Mouse (Mus musculus) lung, postnatal 4 days (tissue): ENCODE data around the gene Rtl6.

ENCODE experiments used
- DNase-seq, 2 experiments: peaks; one replicate each; pipeline ENCODE4 v3.0.0; 2021

Gene Rtl6

DNA sequence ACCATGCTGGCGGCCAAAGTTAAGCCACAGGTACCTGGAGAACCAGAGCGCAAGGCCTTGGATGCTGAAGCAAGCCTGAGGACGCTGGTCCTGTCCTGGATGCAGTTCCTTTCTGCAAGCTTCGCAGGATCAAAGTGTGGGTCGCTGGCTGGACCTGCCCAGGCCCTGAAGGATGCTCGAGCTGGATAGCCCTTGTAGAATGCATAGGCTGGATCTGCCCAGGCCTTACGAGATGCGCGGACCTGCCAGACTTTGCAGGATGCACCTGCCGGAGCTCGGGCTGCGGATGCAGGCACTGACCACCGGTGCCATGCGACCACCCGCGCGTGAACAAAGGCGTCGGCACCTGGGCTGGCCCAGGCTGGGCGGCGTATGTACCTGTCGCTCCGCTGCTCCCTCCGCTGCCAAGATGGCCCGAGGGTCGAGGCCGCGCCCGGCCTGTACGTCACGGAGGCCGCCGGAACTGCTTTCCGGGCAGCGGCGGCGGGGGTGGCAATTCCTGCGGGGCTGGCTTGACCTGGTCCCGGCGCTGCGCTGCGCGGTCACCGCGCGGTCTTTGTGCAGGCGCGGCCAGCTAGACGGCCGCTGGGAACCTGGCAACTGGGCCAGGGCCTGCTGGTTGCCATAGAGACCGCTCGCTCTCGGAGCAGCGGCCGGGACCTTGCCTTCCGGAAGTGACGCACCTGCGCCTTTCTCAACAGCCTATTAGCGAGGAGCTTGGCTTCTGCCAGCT lies at the start of gene Rtl6:
TSS of gene Rtl6 (minus strand) at position 635 of the 733 bp plus-strand sequence.
- DNase-seq = peak; percentile 87 to 92

DNA sequence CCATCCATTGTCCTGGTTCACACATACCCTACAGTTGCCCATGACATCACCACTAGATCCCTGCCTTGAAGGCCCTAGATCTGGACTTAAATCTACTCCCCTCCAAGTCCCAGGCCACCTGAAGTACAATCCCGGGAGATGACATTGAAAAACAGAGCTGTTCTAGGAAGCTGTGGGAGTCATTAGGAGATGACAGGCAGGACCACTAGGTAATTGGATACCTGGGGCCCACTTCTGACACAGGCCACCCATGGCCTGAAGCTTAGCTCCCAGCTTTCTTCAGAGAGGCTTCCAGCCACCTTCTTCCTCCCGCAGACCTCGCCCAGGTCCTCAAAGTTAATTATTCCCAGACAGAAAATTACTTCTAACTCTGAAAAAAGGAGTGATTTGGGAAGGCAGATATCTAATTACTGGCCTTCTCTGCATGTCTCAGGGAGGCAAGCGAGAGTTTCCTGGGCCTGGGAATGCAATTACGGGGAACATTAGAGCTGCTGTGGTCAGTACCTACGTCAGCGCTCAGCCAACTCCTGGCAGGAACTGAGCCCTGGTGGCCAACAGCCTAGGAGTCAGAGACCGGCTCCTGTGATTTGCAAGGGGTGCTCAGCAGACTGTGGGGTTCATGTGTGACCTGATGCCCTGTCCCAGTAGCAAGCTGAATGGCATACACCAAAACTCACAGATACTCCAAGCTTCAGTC lies 45.8 kb upstream of the Rtl6 start:
- no peak for DNase-seq

DNA sequence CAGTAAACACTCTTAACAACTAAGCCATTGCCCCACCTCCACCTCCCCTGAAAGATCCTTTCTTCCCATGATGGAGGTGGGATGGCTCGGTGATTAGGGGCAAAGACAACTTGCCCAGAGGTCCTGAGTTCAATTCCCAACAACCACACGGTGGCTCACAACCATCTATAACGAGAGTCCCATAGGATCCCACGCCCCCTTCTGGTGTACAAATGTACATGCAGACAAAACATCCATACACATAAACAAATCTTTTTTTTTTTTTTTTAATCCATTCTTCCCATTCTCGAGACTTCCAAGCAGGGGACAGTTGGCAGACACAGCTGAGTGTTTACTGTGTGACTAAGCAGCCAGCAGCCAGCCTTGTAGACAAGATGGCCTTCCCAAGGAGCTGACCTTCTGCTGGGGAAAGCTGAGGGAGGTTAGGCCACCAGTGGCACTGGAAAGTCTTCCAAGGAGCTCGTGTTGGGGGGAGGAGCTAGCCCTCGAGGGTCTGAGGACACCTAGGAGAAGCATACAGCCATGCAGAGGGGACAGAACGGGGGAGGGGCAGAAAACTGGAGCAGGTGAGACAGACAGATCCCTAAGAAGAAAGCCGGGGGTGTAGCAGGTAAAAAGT lies 43.5 kb upstream of the Rtl6 start:
- DNase-seq = no peak

DNA sequence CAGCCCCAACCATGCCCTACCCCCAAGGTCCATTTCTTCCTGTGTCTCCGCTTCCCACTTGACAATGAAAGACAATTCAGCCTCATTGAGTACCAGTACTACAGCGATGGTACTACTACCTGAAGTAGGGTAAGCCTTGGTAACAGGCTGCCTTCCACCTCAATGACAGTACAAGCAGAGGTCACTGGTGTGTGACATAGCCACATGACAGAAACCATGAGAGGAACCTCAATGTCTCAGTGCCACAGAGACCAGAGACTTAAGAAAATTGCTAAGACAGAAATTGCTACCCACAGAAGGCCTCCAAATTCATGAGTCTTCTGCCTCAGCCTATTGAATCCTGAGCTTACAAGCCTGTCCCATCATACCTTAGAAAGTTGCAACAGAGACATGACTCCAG lies 41.3 kb upstream of the Rtl6 start:
- DNase-seq = no peak

DNA sequence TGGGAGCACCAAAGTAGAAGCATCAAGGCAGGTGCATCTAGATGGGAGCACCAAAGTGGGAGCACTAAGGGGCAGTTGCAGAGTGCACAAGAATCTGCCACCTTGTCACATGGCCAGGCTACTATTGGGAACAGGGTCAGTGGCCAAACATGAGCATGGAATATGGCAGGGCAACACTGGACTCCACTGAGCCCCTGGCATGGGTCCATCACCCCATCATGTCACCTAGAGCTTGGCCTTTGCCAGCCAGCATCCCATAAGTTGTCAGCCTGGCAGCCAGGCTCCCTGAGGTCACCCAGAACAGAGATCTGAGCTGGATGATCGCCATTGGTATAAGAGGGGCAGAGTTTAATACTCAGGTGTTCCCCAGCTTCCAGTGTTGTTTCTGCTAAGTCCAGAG lies 40.2 kb upstream of the Rtl6 start:
- DNase-seq = peak in 1 of 2 experiments; percentile 17

DNA sequence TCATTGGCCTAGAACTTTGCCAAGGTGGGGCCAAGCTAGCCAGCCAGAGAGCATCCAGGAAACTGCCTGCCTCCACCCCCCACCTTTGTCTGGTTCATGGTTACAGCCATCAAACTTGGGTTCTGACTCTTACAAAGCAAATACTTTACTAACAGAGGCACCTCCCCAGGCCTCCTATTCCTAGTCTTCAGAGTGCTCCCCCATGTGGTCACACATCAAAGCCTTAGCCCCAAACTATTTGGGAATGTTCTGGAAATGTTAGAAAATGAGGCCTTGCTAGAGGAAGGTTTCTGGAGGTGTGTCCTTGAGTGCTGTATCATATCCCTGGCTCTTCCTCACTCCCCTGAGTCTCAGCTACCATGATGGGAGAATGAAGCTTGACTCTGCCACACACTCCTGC lies 39.4 kb upstream of the Rtl6 start:
- DNase-seq = peak in 1 of 2 experiments; percentile 14

DNA sequence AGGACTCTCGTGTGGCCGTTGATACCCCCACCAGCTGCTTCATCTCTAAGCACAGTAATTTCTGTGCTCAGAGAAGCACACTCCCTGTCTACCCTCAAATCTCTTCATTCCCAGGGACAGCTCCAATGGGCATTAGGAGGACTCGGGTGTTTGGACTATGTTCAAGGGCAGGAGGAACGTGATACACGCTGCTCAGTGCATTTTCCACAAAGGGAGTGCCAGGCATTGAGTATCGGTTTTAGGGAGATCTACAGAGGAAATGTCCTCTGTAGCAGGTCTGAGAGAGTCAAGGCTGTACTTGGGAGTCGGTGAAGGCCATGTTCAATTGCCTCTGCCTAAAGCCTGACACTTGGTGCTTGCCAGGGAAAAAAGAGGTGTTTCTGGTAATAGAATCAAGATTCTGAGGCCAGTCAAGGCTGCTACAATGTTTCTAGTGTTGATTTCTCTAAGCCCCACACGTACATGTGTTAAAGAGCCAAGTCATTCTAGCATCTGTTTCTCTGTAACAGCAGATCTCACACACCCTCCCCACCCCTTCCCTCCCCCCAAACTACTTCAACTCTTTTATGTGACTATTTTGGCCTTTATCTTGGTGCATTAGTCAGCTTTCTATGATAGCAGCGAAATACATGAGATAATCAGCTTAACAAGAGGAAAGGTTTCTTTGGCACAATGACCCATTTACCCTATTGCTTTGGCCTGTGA lies 37.8 kb upstream of the Rtl6 start:
- DNase-seq = no peak

DNA sequence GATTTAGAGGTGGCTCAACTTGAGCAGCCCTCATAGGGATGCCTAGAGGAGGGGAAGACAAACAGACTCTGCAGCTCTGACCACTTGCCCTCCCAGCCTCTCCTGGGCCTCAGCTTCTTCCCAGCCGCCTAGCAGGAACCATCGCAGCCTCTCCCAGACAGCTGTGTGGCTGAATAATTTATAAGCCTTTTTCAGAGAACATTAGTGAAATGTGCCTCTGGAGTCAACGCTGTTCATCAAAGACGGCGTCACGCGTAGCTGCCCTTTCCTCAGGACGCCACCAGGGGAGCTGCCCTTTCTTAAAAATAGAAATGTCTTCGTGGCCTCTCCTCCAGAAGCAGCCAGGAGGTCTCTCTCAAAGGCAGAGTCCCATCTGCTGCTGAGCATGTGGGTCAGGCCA lies 35.9 kb upstream of the Rtl6 start:
- no peak for DNase-seq

DNA sequence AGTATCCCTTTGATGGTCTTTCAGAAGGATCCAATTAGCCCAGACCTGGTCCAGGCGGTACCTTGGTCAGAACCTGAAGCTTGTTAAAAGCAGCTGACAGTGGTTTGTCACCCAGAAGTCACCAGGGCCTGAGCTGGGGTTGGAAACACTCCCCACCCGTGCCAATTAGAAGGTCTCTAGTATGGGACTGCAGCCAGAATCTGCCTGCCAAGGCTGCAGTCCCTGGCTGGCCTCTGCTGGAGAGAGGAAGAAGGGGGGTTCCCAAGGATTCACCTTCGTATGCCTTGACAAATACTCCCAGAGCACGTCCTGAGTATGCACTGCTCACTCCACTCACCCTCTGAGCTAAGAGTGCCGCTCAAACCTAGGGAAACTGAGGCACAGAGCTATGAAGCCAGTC lies 34.6 kb upstream of the Rtl6 start:
- no peak for DNase-seq

DNA sequence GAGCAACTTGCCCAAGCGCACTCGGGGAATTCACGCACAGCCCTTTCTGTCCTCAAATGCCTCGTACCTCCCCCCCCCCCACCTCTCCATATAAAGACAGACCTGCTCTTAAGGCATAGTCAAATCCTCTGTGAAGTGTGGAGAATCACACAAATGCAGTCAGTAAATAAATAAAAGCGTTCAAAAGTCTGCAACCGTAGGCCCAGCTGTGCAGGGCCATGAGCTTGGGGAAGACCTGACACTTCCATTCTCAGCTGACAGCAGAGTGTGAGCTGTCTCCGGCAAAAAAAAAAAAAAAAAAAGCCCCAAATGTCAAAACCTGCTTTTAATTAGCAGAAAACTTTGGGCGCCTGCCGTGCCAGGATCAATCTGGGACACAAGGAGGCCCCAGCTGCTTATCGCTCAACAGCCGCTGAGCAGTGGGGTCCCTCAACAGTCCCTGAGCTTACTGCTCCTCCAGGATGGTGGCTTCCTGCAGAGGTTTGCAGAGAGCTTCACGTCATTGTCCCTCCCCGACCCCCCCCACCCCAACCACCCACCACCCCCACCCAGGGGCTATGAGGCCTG lies 34.0 kb upstream of the Rtl6 start:
- no peak for DNase-seq

DNA sequence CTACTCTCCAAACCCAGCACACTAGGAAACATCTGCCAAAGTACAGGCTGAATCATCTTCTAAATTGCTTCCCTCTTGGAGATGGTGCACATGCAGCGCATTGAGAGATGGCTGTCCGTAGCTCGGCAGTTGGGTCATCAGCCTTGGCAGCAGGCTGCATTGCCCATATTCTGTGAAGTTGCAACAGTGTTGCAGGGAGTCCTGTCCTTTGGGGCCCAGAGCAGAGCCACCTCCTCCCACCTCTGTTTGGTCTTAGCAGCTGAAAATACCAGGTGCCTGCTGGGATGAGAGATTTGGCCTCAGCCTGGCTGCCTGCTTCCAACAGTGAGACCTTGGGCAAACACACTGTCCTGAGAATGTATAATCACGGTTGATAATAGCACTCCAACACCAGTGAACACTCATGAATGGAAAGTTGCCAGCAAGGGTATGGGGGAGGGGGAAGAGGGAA lies 30.8 kb upstream of the Rtl6 start:
- no peak for DNase-seq

DNA sequence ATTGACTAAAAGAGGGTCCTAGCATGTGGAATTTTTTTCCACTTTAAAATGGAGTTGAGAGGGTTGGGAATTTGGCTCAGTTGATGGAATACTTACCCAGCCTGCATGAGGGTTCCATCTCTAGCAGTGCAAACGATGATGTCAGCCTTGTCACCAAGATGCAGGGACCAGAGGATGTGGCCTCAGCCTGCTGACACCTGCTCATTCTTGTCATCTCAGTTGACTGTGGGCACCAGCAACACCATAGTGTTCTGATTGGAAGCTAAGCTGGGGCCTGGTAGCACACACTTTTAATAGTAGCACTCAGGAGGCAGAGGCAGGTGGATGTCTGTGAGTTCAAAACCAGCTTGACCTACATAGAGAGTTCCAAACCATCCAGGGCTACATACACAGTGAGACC lies 21.0 kb upstream of the Rtl6 start:
- DNase-seq = no peak

DNA sequence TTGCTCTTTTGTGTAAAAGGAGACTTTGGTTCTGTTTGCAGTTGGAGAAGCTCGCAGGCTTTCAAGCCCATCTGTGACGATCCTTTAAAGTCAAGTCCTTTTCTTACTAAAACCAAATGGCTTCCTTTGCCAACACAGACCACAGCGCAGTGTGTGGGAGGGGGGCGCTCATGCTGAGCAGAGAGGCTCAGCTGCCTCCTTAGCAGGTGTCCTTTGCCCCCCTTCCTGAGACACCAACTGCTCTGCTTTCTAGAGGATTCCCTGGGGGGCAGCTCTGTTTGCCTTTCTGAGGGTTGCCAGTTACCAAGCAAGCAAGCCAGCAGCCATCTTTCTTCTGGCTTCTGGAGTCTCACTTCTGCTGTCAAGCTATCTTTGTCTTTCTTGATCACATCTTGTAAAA lies 19.4 kb upstream of the Rtl6 start:
- peak in 1 of 2 experiments; percentile 14 for DNase-seq

DNA sequence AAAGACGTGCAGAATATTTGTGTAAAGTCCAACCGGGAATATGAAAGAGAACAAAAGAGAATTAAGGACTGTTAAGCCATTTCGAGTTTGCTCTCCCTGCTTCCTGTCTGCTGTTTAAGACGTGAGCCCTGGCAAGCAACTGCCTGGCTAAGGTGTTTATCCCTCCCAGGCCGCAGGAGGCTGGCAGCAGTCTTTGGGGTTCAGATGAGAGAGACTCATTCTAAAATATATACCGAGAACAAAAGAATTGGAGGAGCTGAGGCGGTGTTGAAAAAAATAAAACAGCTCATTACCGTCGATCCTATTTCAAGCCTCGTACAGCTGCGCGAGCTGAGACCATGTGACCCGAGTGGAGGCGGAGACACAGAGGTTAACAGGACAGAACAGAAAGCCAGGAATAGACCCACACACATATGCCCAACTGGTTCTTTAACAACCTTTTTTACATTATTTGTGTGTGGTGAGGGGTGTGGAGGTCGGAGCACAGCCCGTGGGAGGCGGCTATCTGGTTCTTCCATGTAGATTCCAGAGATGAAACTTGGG lies 9.0 kb upstream of the Rtl6 start:
- DNase-seq = no peak

DNA sequence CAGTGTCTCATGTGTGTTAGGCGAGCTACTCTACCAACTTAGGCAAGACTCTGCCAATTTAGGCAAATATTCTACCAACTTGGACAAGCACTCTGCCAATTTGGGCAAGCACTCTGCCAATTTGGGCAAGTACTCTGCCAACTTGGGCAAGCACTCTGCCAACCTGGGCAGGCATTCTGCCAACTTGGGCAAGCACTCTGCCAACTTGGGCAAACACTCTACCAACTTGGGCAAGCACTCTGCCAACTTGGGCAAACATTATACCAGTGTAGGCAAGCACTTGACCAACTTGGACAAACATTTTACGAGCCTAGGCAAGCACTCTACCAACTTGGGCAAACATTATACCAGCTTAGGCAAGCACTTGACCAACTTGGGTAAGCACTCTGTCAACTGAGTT lies 3.9 kb upstream of the Rtl6 start:
- DNase-seq = no peak

DNA sequence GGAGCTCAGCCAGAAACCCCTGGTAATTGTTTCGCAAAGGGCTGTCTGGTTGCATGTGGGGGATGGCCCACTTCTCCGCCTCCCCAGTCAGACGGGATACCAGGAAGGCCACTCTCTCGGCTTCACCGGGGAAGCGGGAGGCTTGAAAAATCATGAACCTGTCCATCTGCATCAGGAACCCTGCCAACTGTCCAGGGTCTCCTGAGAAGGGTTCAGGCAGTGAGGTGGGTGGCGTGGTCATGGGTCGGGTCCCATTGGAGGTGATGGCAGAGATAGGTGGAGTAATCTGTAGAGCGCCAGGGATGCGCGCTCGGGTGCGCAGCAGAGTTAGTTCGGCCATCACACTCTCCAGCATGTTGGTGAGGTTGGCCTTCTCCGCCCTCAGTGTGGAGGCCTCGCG lies 949 bp downstream of the Rtl6 start:
- DNase-seq = no peak

DNA sequence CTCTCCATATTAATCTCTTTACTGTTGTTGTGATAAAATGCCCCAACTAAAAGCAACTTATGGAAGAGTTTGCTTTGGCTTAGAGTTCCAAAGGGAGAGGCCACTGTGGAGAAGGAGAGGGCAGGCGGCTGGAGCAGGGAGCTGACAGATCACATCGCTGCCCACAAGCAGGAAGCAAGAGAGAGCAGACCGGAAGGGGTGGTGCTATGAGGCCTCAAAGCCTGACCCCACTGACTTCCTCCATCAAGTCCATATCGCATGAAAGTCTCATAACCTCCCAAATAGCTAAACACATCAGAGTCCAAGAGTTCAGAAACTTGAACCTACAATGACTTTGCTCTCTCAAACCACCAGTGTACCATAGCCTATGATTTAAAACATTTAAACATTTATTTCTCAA lies 6.6 kb downstream of the Rtl6 start:
- DNase-seq = no peak

DNA sequence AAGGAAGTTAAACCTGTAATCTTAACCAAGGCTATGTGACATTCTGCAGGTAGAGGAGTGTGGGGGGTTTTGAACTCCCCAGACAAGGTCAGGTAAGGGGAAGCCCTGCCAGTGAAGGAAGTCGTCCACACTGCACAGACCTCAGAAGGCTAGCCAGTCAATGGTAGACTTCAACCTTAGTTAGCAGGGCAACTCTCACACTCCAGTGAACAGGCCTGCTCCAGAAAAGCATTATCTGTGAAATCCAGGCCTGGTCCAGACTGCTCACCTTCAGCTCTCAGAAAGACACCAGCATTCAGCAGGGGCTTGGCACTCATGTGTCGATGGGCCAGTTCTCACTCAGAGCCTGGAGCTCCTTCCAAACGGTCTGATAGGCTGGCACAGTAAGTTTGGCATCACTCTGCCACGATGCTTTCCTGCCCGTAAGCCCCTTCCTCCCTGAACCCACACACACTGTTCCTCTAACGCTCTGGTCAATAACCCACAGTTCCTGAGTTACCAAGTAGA lies 8.3 kb downstream of the Rtl6 start:
- no peak for DNase-seq

DNA sequence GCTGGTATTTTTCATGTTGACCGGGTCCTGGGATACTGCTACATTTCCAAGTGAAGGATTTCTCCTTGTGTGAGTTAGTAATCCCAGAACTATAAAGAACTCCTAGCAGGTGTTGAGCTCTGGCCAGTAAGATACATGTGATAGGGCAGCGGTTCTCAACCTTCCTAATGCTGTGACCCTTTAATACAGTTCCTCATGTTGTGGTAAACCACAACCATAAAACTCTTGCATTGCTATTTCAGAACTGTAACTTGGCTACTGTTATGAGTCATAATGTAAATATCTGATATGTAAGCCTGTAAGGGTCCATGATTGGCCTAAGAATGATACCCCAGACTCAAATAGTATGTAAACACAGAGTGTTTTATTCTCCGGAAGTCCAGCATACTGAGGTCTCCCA lies 11.6 kb downstream of the Rtl6 start:
- no peak for DNase-seq

DNA sequence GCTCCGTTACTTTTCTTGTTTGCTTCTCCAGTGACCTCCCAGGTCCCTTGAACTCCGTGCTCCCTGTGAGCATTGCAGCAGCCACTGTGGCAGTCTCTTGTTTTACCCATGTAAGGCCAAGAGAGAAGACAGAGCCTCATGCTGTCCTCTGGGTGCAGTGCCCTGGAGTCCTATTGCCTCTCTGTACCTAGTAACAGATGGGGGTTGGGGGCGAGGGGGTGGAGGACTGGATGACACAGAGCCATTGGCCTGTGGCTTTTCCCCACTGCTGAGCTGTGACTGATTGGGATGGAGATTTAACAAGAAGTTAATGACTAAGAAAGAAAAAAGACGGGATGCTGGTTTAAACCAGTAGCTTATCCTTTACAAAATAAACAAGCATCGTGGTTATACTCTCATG lies 16.4 kb downstream of the Rtl6 start:
- no peak for DNase-seq

DNA sequence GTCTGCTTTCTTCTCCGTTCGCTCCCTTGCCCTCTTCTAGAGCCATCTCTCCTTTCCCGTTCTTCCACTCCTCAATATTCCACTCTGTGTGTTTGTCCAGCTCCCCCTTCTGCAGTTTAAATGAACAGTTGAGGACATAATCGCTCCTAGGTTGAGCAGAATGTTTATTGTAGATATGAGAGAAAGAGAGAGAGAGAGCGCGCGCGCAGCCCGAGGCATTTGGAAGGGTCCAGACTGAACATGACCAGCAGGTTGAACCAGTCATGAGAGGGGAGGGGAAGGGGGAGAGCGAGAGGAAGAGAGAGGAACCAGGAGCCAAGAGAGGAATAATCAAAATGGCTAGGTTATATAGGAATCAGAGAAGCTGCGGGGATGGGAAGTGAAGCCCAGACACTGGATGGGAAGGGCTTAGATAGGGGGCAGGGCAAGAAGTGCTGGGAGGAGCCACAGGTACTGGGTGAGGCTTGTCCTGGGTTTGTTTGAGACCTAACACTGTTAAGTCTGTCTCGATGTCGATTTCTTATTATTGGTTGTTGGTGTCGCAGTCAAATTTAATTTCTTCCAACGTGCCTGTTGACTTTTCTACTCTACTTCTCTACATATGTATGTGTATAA lies 18.5 kb downstream of the Rtl6 start:
- no peak for DNase-seq

DNA sequence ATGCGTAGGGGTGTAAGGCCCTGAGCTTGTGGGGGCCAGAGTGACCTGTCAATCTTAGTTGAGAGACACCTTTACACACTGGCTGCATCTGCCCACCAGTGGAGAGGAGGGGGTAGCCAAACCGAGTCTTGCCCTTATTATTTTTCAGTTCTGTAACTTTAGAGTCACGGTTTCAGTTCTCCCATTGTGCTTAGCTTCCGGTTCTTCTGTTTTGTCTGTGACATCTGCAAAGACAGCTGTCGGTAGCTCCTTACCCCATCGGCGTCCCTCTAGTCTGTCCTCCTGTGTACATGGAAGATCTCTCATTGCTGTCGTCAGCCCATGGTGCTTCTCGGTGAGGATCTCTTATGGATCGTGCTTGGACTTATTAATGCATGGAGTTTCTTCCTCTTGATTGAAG lies 20.5 kb downstream of the Rtl6 start:
- DNase-seq = no peak
